Mouse (Mus musculus) liver, embryonic 14.5 days (tissue): Measurements from ENCODE around the gene Isoc2a.

Experiments
- CTCF ChIP-seq: IDR thresholded peaks from 2 replicates; pipeline ENCODE4 v1.5.1; 2016; ENCODE audit warnings: antibody characterized with exemption, low read depth, control low read depth
- EP300 ChIP-seq: IDR thresholded peaks from 2 replicates; pipeline ENCODE4 v1.6.1; 2016; ENCODE audit warnings: antibody characterized with exemption, low read depth

- TF ChIP-seq CTCF (peak; percentile 91), EP300 (no peak)
Observed at GRCm38 (mm10) chr7:4940068-4940479, 63.1 kb downstream of the Isoc2a start.
